Mouse (Mus musculus) T-helper 1 cell (primary cell): ENCODE data around the gene Pmfbp1.
"Not testable (repeated sequence)": the region's sequence is repeated elsewhere in the genome, so short reads cannot be mapped to it uniquely, and the experiment has no call there.

ENCODE experiments used
- in situ Hi-C: fragments of 300-600 bp; cut with MboI, MseI; formaldehyde crosslinking; loops from one replicate; pipeline ENCODE4 v1.15.1; 2025; ENCODE audit warnings: high pct_unique_total_duplicates

Pmfbp1 gene

DNA sequence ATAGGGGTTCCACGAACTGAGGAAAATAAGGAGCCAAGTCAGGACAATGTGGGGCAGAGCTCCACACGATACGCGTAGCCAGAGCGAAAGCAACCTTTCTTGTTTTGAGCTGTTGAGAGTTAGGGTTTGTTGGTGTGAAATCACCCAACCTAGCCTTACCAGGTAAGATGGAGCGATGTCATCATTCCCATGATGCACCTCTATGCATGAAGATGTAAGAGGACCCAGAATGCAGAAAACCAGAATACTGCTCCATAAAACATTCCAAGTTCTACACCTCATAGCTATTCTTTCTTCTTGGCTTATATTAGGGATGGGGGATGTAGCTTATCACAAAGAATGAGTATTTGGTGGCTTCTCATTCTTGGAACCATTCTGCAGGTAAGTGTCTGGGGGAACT is at the start of gene Pmfbp1:
Pmfbp1 (plus strand) TSS at position 301 of the 400 bp plus-strand sequence.
- in situ Hi-C loops = no loop called here

DNA sequence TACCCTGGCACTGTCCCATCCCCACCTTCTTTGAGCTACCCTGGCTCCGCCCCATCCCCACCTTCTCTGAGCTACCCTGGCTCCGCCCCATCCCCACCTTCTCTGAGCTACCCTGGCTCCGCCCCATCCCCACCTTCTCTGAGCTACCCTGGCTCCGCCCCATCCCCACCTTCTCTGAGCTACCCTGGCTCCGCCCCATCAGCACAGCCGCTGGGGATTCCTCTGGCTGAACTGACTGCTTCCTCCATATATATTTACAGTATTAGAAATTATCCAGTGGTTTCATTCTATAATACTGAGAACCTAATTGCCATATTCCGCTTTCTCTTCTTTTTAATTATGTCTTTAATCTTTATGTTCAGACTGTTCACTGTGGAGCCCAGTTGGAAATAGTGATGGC is 46.9 kb upstream of the Pmfbp1 start:
- in situ Hi-C loops = not testable (repeated sequence)

DNA sequence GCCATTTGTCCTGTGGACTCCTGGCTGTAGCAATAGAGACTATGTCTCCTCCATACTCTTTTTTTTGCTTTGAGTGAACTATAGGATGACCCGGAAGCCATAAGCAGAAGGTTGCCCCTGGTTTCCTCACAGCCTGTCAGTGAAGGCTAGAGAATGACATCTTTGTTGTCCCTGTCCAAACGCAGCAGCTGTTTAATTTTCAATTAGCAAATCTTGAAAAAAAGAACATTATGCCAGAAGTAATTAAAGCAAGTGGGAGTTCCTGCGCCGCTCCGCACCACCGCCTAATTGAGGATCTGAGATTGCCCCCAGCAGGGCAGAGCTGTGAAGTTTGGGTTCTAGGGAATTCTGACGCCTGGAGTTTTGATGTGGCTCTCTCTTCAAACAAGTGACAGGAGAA is 42.8 kb upstream of the Pmfbp1 start:
- in situ Hi-C loops = no loop called here

DNA sequence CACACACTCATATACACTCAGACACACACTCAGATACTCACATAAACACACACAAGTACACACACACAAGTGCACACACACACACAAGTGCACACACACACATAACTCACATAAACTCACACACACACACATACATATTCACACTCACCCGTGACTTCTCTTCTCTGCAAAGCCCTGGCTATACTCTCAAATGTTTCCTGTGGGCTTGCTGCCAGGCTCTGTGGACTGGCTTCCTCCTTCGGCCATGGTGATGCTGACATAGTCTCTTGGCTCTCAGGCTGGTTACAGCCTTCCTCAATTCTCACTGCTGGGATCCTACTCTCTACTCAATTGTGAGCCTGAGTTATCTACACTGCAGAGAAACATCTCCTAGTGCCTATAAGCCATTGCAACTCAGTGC is 38.7 kb upstream of the Pmfbp1 start:
- in situ Hi-C loops = no loop called here

DNA sequence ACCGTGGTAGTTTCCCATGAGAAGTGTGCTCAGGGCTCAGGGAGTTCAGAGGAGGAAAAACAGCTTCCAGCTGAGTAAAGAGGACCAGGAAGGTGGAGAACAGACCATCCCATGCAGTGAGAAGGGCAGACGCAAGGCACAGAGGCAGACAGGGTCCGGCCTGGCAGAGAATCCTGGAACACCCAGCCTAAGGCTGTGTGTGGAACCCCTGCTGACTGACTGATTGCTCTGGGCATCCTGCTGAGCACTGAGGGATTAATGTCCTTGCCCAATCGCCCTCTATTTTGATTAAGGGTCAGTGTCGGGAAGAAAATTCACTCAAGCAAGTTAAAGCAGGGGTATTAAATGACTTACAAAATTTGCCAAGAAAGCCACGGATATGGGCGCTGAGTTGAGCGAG is 36.4 kb upstream of the Pmfbp1 start:
- in situ Hi-C loops = no loop called here

DNA sequence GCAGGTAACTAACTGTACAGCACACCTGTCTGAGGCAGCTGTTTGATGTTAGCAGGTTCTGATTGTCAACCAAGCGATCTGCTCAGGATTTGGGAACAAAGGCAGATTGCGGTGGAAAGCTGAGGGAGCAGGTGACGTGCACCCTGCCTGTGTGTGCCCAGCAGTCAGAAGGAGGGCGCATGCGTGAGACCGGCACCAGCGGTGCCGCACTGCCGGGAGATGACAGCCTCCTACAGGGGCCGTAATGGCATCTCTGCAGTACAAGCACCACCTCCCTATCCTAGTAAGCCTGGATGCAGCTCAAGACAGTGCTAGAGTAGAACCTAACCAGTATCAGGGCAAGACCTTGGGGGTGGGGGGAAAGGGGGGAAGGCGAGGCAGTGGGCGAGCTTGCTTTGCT is 35.2 kb upstream of the Pmfbp1 start:
- in situ Hi-C loops = no loop called here

DNA sequence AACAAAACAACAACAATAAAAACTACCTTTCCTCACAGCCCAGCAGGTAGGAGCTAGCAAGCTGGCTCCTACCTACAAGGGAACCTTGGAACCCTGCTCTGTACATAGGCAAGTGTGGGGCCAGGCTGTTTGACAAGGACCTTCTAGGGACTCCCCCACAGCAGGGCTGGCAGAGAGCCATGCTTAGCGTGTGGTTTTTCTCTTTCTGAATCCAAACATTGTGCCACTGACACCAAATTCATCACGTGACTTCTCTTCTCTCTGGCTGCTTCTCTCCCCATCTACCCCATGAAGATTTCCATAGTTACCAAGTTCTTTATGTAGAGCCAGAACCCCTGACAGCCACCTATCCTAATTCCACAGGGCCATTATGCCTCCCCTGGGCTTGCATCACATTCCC is 30.8 kb upstream of the Pmfbp1 start:
- in situ Hi-C loops = no loop called here

DNA sequence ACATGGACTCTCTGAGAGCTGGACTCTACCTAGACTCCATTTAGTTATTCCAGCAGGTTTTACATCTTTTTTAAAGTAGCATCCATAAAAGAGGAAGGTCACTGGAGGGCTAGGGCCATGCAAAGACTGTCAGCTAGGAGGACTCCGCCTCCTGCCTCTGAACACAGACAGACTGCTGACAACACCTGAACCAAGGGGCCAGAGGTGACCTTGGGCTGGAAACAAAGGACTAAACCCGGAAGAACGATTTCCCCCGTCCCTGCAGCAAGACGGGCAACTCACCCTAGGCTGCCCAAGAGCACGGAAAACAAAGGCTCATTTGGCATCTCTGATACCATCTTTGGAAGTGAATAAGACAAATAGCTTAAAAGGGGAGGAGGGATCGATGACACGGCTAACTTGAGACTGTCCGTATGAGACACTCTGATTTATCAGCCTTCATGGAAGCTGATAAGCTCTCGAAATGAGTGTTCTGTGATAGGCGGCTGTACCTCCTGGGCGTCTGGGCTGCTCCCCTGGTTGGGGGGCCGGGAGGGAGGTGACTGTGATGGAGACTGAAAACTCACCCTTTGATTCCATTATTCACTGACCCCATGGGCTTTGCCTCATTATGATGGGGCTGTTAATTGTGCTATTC is 30.0 kb upstream of the Pmfbp1 start:
- in situ Hi-C loops = no loop called here

DNA sequence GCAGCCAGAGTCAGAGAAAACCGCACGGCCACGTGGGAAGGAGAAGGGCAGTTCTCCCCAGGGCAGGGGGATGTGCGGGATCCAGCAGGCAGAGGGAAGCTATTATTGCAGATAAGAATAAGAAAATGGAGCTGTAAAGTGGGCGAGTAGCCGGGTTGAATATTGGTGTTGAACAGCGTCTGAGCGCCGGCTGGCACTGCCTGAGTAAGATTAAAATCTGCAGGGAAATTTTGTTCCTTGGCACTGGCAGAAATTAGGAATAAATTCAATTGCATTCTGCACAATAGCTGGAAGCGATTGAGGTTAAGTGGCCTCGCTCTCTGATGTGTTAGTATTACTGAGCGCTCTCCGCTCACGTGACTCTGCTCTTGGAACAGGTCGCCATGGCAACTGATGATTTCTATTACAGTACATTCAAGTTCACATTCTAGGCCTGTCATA is 29.4 kb upstream of the Pmfbp1 start:
- in situ Hi-C loops = no loop called here

DNA sequence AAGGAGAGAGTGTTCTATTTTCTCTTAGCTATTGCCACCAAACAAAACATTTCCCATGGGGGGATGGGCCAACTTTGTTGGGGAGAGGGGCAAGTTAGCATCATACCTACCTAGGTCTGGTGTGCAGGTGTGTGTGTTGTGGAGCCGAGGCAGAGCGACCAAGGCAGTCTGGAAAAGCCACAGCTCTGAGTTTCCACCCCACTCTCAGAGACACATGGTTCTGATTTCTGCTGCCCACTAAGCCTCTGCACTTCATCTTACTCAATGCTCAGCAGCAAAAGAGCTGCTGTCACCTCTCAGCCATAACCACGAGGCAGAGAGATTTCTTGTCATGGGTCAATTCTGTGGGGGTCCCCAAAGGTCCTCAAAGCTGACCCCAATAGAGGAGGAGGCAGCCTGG is 28.8 kb upstream of the Pmfbp1 start:
- in situ Hi-C loops = no loop called here

DNA sequence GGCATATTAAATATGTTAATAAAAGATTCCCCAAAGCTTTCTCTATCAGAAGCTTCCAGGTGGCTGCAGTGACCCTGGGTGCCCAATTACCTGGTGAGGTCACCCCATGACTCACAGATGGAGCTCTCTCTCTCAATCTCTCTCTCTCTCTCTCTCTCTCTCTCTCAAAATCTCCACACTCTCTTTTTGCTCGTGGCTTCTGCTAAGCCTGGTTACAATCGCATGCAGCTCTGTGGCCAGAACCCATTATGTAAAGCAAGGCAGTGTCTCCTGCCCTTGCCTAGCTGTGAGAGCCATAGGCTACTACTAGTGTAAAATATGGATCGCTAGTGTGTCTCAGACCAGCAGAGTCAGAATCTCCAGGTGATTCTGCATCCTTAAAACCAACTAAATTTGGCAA is 28.1 kb upstream of the Pmfbp1 start:
- in situ Hi-C loops = no loop called here

DNA sequence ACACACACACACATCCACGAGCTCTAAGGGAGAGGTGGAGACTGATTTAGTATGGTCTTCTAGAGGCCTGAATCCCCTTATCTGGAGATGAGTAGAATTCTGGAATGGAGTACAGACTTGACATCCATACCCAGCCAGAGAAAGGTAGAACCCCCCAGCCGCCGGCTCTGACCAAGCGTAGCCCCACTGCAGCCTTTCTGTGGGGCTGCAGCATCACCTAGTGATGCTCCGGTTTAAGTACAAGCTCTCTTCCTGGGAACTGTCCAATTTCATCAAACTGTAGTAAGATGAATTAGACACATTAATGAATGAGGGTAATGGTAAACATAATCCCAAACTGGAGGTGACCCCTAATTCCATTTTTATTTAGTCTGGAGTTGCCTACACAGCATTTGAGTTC is 26.3 kb upstream of the Pmfbp1 start:
- in situ Hi-C loops = no loop called here

DNA sequence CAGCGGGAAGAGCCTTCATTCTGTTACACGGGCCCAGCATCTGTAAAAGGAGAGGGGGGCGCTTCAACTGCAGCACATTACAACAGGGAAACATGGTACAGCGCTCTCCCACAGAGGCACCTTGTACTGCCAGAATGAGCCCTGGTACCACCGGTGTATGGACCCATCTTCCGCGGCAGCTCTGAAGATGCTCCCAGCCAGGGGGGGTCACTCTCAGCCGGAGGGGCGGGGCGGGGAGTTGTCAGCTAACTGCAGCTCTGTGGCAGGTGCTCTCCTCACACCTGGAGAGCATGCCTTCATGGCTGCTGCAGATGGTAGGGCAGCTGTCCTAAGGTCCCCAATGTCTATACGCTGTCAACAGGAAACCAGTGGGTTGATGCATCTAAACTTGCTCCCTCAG is 25.7 kb upstream of the Pmfbp1 start:
- in situ Hi-C loops = no loop called here

DNA sequence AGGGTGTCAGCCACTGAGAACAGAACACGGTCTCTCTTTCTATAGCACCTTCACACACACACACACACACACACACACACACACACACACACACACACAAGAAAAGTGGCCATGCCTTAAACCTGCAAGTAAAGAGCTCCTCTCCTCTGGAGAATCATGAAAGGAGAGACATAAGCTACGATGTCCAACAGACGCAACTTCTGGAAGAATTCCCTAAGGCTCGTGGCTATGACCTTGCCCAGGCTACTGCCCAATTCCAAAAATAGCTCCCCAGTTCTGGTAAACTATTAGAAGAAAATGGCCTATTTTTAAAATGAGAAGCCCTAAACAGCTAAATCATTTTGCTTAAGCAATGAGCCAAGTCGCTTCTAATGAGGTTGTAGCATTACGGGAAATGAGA is 22.0 kb upstream of the Pmfbp1 start:
- in situ Hi-C loops = no loop called here

DNA sequence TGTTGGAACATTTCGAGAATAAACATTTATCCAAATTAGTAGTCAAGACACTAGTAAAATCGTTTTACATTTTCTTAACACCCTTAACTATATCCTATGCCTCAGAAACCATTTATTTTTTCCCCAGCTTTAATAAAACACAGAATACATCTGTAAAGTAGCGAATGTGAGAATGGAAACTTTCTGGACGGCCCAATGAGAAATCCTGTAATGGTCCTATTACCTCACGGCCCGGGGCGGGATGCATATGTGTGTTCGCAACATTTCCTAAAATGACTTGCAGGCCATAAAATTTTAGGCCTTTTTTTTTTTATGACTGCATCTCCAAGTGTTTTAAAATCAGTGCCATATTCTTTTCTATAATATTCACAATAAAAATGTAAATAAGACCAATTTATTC is 21.4 kb upstream of the Pmfbp1 start:
- in situ Hi-C loops = no loop called here

DNA sequence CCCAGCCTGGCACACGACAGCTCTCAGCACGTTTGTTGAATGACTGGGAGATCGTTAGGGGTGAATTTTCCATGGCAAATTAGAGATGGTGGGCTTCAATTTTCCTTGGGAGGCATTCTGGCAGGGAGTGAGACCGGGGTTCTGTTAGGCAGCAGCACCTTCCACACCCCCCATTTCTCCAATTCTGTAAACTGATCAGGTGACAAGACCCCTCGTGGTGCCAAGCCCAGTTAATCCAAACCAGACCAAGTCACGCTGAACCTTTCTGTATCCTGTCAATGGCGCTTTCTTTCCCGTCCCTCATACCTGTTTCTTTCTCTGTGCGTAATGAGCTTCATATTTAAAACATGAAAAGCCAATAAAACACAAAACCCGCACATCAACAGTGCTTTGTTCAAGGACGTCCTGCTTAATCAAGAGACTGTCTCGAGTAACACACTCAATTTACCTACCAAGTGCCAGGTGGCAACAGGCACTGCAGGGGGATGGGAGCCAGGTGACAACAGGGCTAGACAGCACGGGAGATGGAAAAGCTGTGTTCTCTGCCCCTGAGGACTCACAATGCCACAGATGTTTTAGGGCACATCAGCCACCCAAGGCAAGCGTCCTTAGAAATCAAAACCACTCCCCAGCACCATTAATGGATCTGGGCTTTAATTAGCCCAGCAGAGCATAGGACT is 19.2 kb upstream of the Pmfbp1 start:
- in situ Hi-C loops = no loop called here

DNA sequence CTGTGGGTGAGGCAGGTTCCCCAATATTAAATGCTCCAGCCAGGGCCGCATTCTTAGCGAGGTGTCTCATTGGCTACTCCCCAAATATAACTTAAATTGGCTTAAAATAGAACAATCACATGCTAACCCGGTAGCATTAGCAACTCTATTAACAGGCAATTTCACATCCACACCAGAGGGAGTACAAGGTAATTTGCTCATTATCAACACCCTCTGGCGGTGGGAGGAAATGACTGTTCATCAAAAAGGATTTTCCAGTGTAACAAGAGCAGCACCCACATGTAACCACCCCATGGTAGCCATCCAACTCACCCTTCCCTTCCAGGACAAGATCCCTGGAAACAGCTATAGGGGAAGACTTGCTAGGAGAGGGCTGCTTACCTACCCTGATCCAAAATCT is 18.4 kb upstream of the Pmfbp1 start:
- in situ Hi-C loops = no loop called here

DNA sequence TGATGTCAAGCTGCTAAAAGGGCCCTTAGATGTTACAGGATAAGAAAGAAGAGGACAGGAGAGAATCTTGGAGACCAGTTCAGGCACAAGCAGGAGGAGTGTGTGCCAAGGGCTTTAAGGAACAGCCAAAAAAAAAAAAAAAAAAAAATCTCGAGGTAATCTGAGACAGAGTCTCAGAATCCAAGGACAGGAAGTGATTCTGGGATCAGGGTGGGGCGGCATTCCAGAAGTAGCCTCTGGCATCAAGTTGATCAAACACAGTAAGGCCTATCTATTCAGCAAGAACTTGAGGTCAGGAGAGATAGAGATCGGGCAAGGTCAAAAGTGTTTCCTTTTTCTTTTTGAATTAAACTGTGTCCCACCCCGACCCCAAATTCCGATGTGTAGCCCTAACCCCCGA is 15.2 kb upstream of the Pmfbp1 start:
- in situ Hi-C loops = no loop called here

DNA sequence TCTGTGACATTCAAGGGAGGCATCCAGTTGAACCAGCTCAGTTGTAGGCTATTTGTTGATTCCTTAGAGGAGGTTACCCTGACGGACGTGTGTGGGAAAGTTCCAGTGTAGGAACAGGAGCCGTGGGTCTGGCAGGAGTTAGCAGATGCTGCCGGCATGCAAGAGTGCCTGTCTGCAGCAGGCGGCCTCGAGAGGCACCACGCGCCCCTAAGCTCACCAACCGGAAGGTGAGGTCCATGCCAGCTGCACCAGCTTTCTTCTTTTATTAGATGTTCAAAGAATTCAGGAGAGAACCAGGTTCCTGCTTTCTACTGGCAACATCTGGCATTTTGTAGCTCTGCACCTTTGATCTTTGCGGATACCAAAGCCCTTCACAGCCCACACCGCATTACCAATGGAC is 9.1 kb upstream of the Pmfbp1 start:
- in situ Hi-C loops = no loop called here

DNA sequence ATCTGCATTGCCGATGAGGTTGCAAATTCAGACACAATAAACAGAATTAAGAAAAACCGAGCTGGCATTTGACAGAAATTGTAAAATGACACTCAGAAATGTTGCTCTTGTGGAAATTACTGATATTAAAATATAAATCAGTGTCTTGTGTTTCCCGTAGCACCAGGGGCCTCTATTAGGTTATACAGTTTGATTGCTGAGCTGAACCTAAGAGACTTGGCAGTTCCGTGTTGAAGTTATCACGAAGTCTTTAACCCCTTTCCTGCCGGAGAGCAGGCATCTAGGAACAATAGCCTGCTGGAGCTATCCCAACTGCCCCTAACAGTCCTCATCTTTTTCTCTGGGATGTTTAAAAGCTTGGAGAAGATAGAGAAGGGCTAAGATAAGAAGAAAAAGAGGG is 8.3 kb upstream of the Pmfbp1 start:
- in situ Hi-C loops = no loop called here

DNA sequence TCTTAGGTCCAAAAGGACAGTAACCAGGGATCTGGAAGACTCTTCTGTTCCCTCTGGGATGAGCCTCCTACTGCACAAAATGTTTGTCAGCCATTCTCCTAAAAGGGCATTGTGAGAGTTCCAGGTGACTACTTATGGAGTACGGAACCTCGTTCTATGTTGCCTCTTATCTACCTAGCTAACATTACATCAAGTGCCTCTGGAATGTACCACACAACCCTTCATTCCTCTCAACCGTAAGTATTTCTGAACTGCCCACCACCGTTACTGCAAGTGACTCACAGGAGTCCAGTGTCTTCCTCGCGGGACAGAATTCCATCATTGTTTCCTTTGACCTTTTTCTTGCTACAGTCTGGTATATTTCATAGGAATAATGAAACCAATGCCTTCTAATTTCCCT is 1.0 kb upstream of the Pmfbp1 start:
- in situ Hi-C loops = no loop called here

DNA sequence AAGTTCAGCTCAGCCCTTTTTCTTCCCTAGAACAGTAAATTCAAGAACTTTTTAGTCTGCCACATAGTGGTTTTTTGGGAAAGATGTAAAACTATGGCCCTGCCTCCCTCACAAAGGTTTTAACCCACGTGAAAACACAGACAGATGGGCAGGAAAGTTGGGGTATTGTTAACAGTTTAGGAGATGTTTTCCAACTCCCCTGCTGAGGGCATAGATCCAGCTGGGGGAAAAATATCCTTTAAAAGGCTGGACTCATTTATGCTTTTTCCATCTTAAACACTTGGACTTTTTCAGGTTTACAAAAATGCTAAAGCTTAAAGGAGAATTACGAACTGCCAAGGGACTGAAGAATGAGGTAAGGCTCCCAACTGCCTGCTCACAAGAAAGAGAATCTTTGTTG is 774 bp downstream of the Pmfbp1 start:
- in situ Hi-C loops = no loop called here

DNA sequence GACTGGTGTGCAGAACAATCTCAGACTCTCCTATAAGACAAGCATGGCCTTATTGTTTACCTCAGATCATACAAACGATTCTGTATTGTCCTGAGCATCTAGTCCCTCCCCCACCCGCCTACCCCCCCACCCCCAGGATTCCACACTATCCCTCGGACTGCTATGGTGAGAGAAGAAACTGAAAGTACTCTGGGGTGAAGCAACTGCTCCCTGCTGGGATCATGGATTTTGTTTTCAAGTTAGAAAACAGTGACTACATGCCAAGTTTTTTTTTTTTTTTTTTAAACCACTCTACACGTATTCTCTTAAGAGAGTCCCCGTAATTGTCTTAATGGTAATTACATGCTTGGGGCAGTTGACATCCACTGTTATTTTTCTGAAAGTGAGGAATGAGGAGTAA is 3.6 kb downstream of the Pmfbp1 start:
- in situ Hi-C loops = no loop called here
